Mouse (Mus musculus): Measurements from ENCODE around the gene Clpsl2.
A peak's percentile ranks its signal among the peaks of the same experiment; 100 is the strongest.
"Not testable (repeated sequence)": the region's sequence is repeated elsewhere in the genome, so short reads cannot be mapped to it uniquely, and the experiment has no call there.

Gene Clpsl2

GRCm38 (mm10) chr17:28521071-28521726 lies 28.0 kb upstream of the Clpsl2 start:
- DNase-seq, result no peak

GRCm38 (mm10) chr17:28521920-28522319 lies 27.3 kb upstream of the Clpsl2 start:
- DNase-seq, result no peak

GRCm38 (mm10) chr17:28522623-28523354 lies 26.4 kb upstream of the Clpsl2 start:
- peak; percentile 97 to 98 for DNase-seq

- no peak for DNase-seq
Measured at GRCm38 (mm10) chr17:28523355-28524008, 25.7 kb upstream of the Clpsl2 start.

- no peak for DNase-seq
Measured at GRCm38 (mm10) chr17:28524009-28524695, 25.1 kb upstream of the Clpsl2 start.

- no peak for DNase-seq
Measured at GRCm38 (mm10) chr17:28524831-28525430, 24.3 kb upstream of the Clpsl2 start.

- DNase-seq, result peak in 1 of 2 experiments; percentile 53
Measured at GRCm38 (mm10) chr17:28527184-28528042, 21.8 kb upstream of the Clpsl2 start.

GRCm38 (mm10) chr17:28528043-28528351 lies 21.2 kb upstream of the Clpsl2 start:
- peak; percentile 86 to 92 for DNase-seq

GRCm38 (mm10) chr17:28529116-28529515 lies 20.1 kb upstream of the Clpsl2 start:
- no peak for DNase-seq

- no peak for DNase-seq
Measured at GRCm38 (mm10) chr17:28530506-28530905, 18.7 kb upstream of the Clpsl2 start, which contains the start of gene Armc12. Gene Armc12, plus strand, starts transcription at chr17:28530806.

- peak in 1 of 2 experiments; percentile 49 for DNase-seq
Measured at GRCm38 (mm10) chr17:28531946-28532345, 17.3 kb upstream of the Clpsl2 start.

- DNase-seq, result no peak
Measured at GRCm38 (mm10) chr17:28532557-28532956, 16.7 kb upstream of the Clpsl2 start.

GRCm38 (mm10) chr17:28533327-28533726 lies 15.9 kb upstream of the Clpsl2 start:
- DNase-seq, result no peak

- DNase-seq, result no peak
Measured at GRCm38 (mm10) chr17:28537881-28538280, 11.3 kb upstream of the Clpsl2 start.

GRCm38 (mm10) chr17:28546925-28547324 lies 2.3 kb upstream of the Clpsl2 start:
- DNase-seq, result peak in 1 of 2 experiments; percentile 65

GRCm38 (mm10) chr17:28548550-28548949 lies 661 bp upstream of the Clpsl2 start:
- DNase-seq, result no peak

GRCm38 (mm10) chr17:28553040-28553793 lies 4.0 kb downstream of the Clpsl2 start:
- DNase-seq, result peak; percentile 55 to 81

- DNase-seq, result not testable (repeated sequence)
Measured at GRCm38 (mm10) chr17:28554021-28554420, 4.8 kb downstream of the Clpsl2 start.

GRCm38 (mm10) chr17:28556635-28557396 lies 7.6 kb downstream of the Clpsl2 start:
- no peak for DNase-seq

- DNase-seq, result no peak
Measured at GRCm38 (mm10) chr17:28557772-28558171, 8.6 kb downstream of the Clpsl2 start.

Data from kidney, postnatal 36 days (tissue).